9 mouse cellular contexts compared by ENCODE assay signal in genomic region chr11:96311097-96311496, GRCm38 (mm10). TPM values are rescaled to one million over a fixed set of nuclear protein-coding genes. Genes with fewer than 3 reads are reported as not detected.
DNase-seq lines count a peak whose midpoint lies in the region; ATAC-seq lines count a peak whose summit lies in the region.
"Had no signal": no experiment of that assay in that cellular context is flagged by ENCODE, and none has a peak within 500 bp of the region (broad histone marks: within the 10 kb centered on the region; RNA-seq: fewer than 3 reads in every experiment).

No protein-coding gene starts in this region.

- H3K4me1 ChIP-seq in forebrain, embryonic 13.5 days: no peaks in the 10 kb centered on the region
- H3K4me1 ChIP-seq in forebrain, embryonic 11.5 days (replicated peaks; ENCODE audit: control insufficient read depth, insufficient read depth, low read length): peaks cover 3% of the 10 kb centered on the region; the same call in 1 of the 2 replicates
- no peaks in the 10 kb centered on the region for H3K4me1 ChIP-seq in hindbrain, embryonic 12.5 days
- H3K4me1 ChIP-seq in liver, embryonic 12.5 days: peaks cover 12% of the 10 kb centered on the region; the same call in 1 of the 2 replicates

- peak overlapping the region; percentile 17; the same call in 1 of the 2 replicates for H3K4me2 ChIP-seq in forebrain, embryonic 13.5 days
- no peak overlapping the region for H3K4me2 ChIP-seq in forebrain, embryonic 11.5 days (ENCODE audit: low read depth, low read length, severe bottlenecking)
- H3K4me2 ChIP-seq in hindbrain, embryonic 12.5 days (replicated peaks): peak overlapping the region; percentile 62
- H3K4me2 ChIP-seq in liver, embryonic 12.5 days: peak overlapping the region; percentile 45

- no peaks in the 10 kb centered on the region for H3K9me3 ChIP-seq in forebrain, embryonic 13.5 days (replicated peaks)
- no peaks in the 10 kb centered on the region for H3K9me3 ChIP-seq in forebrain, embryonic 11.5 days (ENCODE audit: control insufficient read depth, low read length)
- no peaks in the 10 kb centered on the region for H3K9me3 ChIP-seq in hindbrain, embryonic 12.5 days (replicated peaks)
- no peaks in the 10 kb centered on the region for H3K9me3 ChIP-seq in liver, embryonic 12.5 days (replicated peaks)

- DNase-seq in forebrain, embryonic 11.5 days (ENCODE audit: low spot score): no peak
- peak; percentile 74 for DNase-seq in 416B (ENCODE audit: low read depth)
- DNase-seq in left cerebral cortex, adult 11 months (ENCODE audit: low spot score): no peak
- no peak for DNase-seq in cerebellum, postnatal 25 days
- no peak for DNase-seq in gastrocnemius, postnatal 25 days
- DNase-seq: cerebellum, adult 11-12 months had no signal

- no peak overlapping the region for H3K27ac ChIP-seq in forebrain, embryonic 13.5 days
- no peak overlapping the region for H3K27ac ChIP-seq in forebrain, embryonic 11.5 days (ENCODE audit: low read depth, low read length)
- peak overlapping the region; percentile 88 for H3K27ac ChIP-seq in hindbrain, embryonic 12.5 days
- H3K27ac ChIP-seq in liver, embryonic 12.5 days: no peak overlapping the region

- no peak overlapping the region for H3K9ac ChIP-seq in forebrain, embryonic 13.5 days
- no peak overlapping the region for H3K9ac ChIP-seq in forebrain, embryonic 11.5 days (ENCODE audit: low read length)
- peak overlapping the region; percentile 36 for H3K9ac ChIP-seq in hindbrain, embryonic 12.5 days
- H3K9ac ChIP-seq in liver, embryonic 12.5 days: no peak overlapping the region

- H3K36me3 ChIP-seq in forebrain, embryonic 13.5 days (ENCODE audit: poor library complexity, severe bottlenecking): no peaks in the 10 kb centered on the region
- H3K36me3 ChIP-seq in forebrain, embryonic 11.5 days (ENCODE audit: control insufficient read depth, insufficient read depth, low read length): no peaks in the 10 kb centered on the region
- H3K36me3 ChIP-seq in hindbrain, embryonic 12.5 days: no peaks in the 10 kb centered on the region
- no peaks in the 10 kb centered on the region for H3K36me3 ChIP-seq in liver, embryonic 12.5 days

- H3K27me3 ChIP-seq in forebrain, embryonic 13.5 days: peaks cover 100% of the 10 kb centered on the region
- peaks cover 100% of the 10 kb centered on the region for H3K27me3 ChIP-seq in forebrain, embryonic 11.5 days (ENCODE audit: control insufficient read depth, insufficient read depth, low read length)
- peaks cover 98% of the 10 kb centered on the region for H3K27me3 ChIP-seq in hindbrain, embryonic 12.5 days
- H3K27me3 ChIP-seq in liver, embryonic 12.5 days (replicated peaks): peaks cover 100% of the 10 kb centered on the region

- no peak for ATAC-seq in forebrain, embryonic 13.5 days
- no peak for ATAC-seq in forebrain, embryonic 11.5 days (replicated peaks; ENCODE audit: low FRiP score)
- no peak for ATAC-seq in hindbrain, embryonic 12.5 days (ENCODE audit: low FRiP score)
- ATAC-seq in liver, embryonic 12.5 days: no peak

- WGBS in forebrain, embryonic 13.5 days: 4% methylated on average over 6 of the region's 6 CpGs
- WGBS in forebrain, embryonic 11.5 days: 9% methylated on average over 6 of the region's 6 CpGs
- 7% methylated on average over 6 of the region's 6 CpGs for WGBS in hindbrain, embryonic 12.5 days
- 15% methylated on average over 6 of the region's 6 CpGs for WGBS in liver, embryonic 12.5 days (ENCODE audit: insufficient replicate concordance)

- no peak overlapping the region for H3K4me3 ChIP-seq in forebrain, embryonic 13.5 days
- no peak overlapping the region for H3K4me3 ChIP-seq in forebrain, embryonic 11.5 days (ENCODE audit: low read depth, low read length)
- H3K4me3 ChIP-seq in hindbrain, embryonic 12.5 days: peak overlapping the region; percentile 35
- H3K4me3 ChIP-seq in liver, embryonic 12.5 days: peak overlapping the region; percentile 25

RNA-seq across cellular contexts. Expression of gene Hoxb4, which starts 7.0 kb away (rescaled TPM):
- not detected in 2 replicates for polyA plus RNA-seq in forebrain, embryonic 13.5 days (2015; fragmentation: Nextera tagmentation; extraction: Ambion mirVana)
- polyA plus RNA-seq in forebrain, embryonic 11.5 days (2014; fragmentation: Nextera tagmentation; extraction: Ambion mirVana): not detected in 2 replicates
- 7.7 and 8.1 TPM in 2 replicates for polyA plus RNA-seq in hindbrain, embryonic 12.5 days (2016; fragmentation: Nextera tagmentation; extraction: Ambion mirVana)
- 0.62 and 0.66 TPM in 2 replicates for polyA plus RNA-seq in liver, embryonic 12.5 days (2016; fragmentation: Nextera tagmentation; extraction: Ambion mirVana)
- under 1 TPM; 0.24 to 0.38 TPM for total RNA-seq in gastrocnemius, postnatal 25 days (2021)

RNA-seq across cellular contexts. Expression of gene Hoxb5, which starts 8.0 kb away (rescaled TPM):
- polyA plus RNA-seq in forebrain, embryonic 13.5 days (2015; fragmentation: Nextera tagmentation; extraction: Ambion mirVana): 0.09 TPM in 1 of 2 replicates, not detected in the other
- polyA plus RNA-seq in forebrain, embryonic 11.5 days (2014; fragmentation: Nextera tagmentation; extraction: Ambion mirVana): 0.21 TPM in 1 of 2 replicates, not detected in the other
- 74.3 and 126 TPM in 2 replicates for polyA plus RNA-seq in hindbrain, embryonic 12.5 days (2016; fragmentation: Nextera tagmentation; extraction: Ambion mirVana)
- polyA plus RNA-seq in liver, embryonic 12.5 days (2016; fragmentation: Nextera tagmentation; extraction: Ambion mirVana): 1.3 and 1.5 TPM in 2 replicates
- total RNA-seq in gastrocnemius, postnatal 25 days (2021): under 1 TPM; 0.38 to 0.64 TPM

RNA-seq across cellular contexts. Expression of gene Hoxb3, which starts 12.0 kb away (rescaled TPM):
- polyA plus RNA-seq in forebrain, embryonic 13.5 days (2015; fragmentation: Nextera tagmentation; extraction: Ambion mirVana): not detected in 2 replicates
- polyA plus RNA-seq in forebrain, embryonic 11.5 days (2014; fragmentation: Nextera tagmentation; extraction: Ambion mirVana): not detected in 2 replicates
- 15.3 and 19.3 TPM in 2 replicates for polyA plus RNA-seq in hindbrain, embryonic 12.5 days (2016; fragmentation: Nextera tagmentation; extraction: Ambion mirVana)
- 0.31 and 0.36 TPM in 2 replicates for polyA plus RNA-seq in liver, embryonic 12.5 days (2016; fragmentation: Nextera tagmentation; extraction: Ambion mirVana)
- under 1 TPM; 0.43 to 0.78 TPM for total RNA-seq in gastrocnemius, postnatal 25 days (2021)

RNA-seq across cellular contexts. Expression of gene Hoxb6, which starts 18.8 kb away (rescaled TPM):
- polyA plus RNA-seq in forebrain, embryonic 13.5 days (2015; fragmentation: Nextera tagmentation; extraction: Ambion mirVana): not detected in 2 replicates
- not detected in 2 replicates for polyA plus RNA-seq in forebrain, embryonic 11.5 days (2014; fragmentation: Nextera tagmentation; extraction: Ambion mirVana)
- polyA plus RNA-seq in hindbrain, embryonic 12.5 days (2016; fragmentation: Nextera tagmentation; extraction: Ambion mirVana): 60.0 and 64.5 TPM in 2 replicates
- 0.30 TPM in 2 replicates for polyA plus RNA-seq in liver, embryonic 12.5 days (2016; fragmentation: Nextera tagmentation; extraction: Ambion mirVana)
- total RNA-seq in gastrocnemius, postnatal 25 days (2021): under 1 TPM; 0.31 to 0.62 TPM

RNA-seq across cellular contexts. Expression of gene Hoxb7, which starts 24.7 kb away (rescaled TPM):
- not detected in 2 replicates for polyA plus RNA-seq in forebrain, embryonic 13.5 days (2015; fragmentation: Nextera tagmentation; extraction: Ambion mirVana)
- polyA plus RNA-seq in forebrain, embryonic 11.5 days (2014; fragmentation: Nextera tagmentation; extraction: Ambion mirVana): 0.21 TPM in 1 of 2 replicates, not detected in the other
- polyA plus RNA-seq in hindbrain, embryonic 12.5 days (2016; fragmentation: Nextera tagmentation; extraction: Ambion mirVana): 9.6 and 11.0 TPM in 2 replicates
- polyA plus RNA-seq in liver, embryonic 12.5 days (2016; fragmentation: Nextera tagmentation; extraction: Ambion mirVana): 0.18 and 0.37 TPM in 2 replicates
- total RNA-seq in gastrocnemius, postnatal 25 days (2021): 1 to 10 TPM in 1 of 2 experiments, under 1 TPM in 1; 0.28 to 1.1 TPM

Comparison
In these comparisons a context has a peak if more than half of its experiments do, and no peak if none do; other contexts are left out.
1. H3K4me3 ChIP-seq: peak in hindbrain, embryonic 12.5 days (single experiment) and liver, embryonic 12.5 days (single experiment); none in forebrain, embryonic 13.5 days (single experiment) and forebrain, embryonic 11.5 days (single experiment).
2. RNA of gene Hoxb5, which starts 8.0 kb away (polyA plus RNA-seq): 74.3 to 126 TPM in hindbrain, embryonic 12.5 days; 1.3 to 1.5 TPM in liver, embryonic 12.5 days, 0.09 TPM in forebrain, embryonic 13.5 days and 0.21 TPM in forebrain, embryonic 11.5 days; every median in the first group is over 10 times any median in the second.
3. RNA of gene Hoxb3, which starts 12.0 kb away (polyA plus RNA-seq): 15.3 to 19.3 TPM in hindbrain, embryonic 12.5 days; 0.31 to 0.36 TPM in liver, embryonic 12.5 days, not detected in forebrain, embryonic 13.5 days and not detected in forebrain, embryonic 11.5 days; every median in the first group is over 10 times any median in the second.